Mouse (Mus musculus) midbrain, postnatal 0 days (tissue): Measurements from ENCODE around the gene Sult2b1. TPM values are rescaled to one million over a fixed set of nuclear protein-coding genes. Genes with fewer than 3 reads are reported as not detected.
A peak's percentile ranks its signal among the peaks of the same experiment; 100 is the strongest.

Source experiments
- ATAC-seq: fragments of 200-750 bp; cut with Nextera tagmentation; 2 replicates; pipeline ENCODE4 v1.8.0; 2017; ENCODE audit warnings: moderate number of reproducible peaks, mild to moderate bottlenecking, moderate TSS enrichment, moderate library complexity; ENCODE audit not compliant: low FRiP score
- DNase-seq: peaks from one replicate; pipeline ENCODE4 v3.0.0-alpha.2; 2015; ENCODE audit warnings: low spot score
- H3K27ac ChIP-seq: fragments of 300-500 bp; sonication (generic); 2 replicates; pipeline ENCODE4 v1.5.1; 2014; ENCODE audit warnings: low read depth, mild to moderate bottlenecking, low read length, mixed read lengths
- H3K27me3 ChIP-seq: fragments of 300-500 bp; sonication (generic); 2 replicates; pipeline ENCODE4 v1.6.1; 2014; ENCODE audit warnings: low read length, control low read depth, mixed read lengths; ENCODE audit not compliant: insufficient read depth
- H3K36me3 ChIP-seq: fragments of 300-500 bp; sonication (generic); 2 replicates; pipeline ENCODE4 v1.6.1; 2014; ENCODE audit warnings: low read length, control low read depth, mixed read lengths; ENCODE audit not compliant: insufficient read depth
- H3K4me1 ChIP-seq: fragments of 300-500 bp; sonication (generic); 2 replicates; pipeline ENCODE4 v1.6.1; 2014; ENCODE audit warnings: mild to moderate bottlenecking, control low read depth, antibody characterized with exemption, low read length, mixed read lengths; ENCODE audit not compliant: insufficient read depth
- H3K4me2 ChIP-seq: fragments of 300-500 bp; sonication (generic); 2 replicates; pipeline ENCODE4 v1.6.1; 2014; ENCODE audit warnings: low read depth, mild to moderate bottlenecking, low read length, mixed read lengths; ENCODE audit not compliant: poor library complexity, severe bottlenecking
- H3K4me3 ChIP-seq: fragments of 300-500 bp; sonication (generic); 2 replicates; pipeline ENCODE4 v1.5.1; 2014; ENCODE audit warnings: low read depth, mild to moderate bottlenecking, low read length, moderate library complexity
- H3K9ac ChIP-seq: fragments of 300-500 bp; sonication (generic); replicated peaks from 2 replicates; pipeline ENCODE4 v1.6.1; 2014; ENCODE audit warnings: mild to moderate bottlenecking, low read length, moderate library complexity, mixed read lengths; ENCODE audit not compliant: poor library complexity, severe bottlenecking
- H3K9me3 ChIP-seq: fragments of 300-500 bp; sonication (generic); 2 replicates; pipeline ENCODE4 v1.6.1; 2016; ENCODE audit warnings: low read length, control low read depth
- CTCF ChIP-seq: IDR thresholded peaks from 2 replicates; pipeline ENCODE4 v1.5.1; 2016; ENCODE audit warnings: antibody characterized with exemption, mild to moderate bottlenecking
- WGBS: fragments of 180-500 bp; shearing (Covaris S2); extraction: QIAGEN DNeasy Blood & Tissue Kit; methylation state at CpG from one replicate; pipeline ENCODE4 v1.1.7; 2014; 5-methylcytosine and 5-hydroxymethylcytosine counted together
- polyA plus RNA-seq: library from polyadenylated mRNA; unstranded; fragments of >200 nt; fragmentation: Nextera tagmentation; extraction: Ambion mirVana; gene quantifications from 2 replicates; pipeline ENCODE4 v1.2.1, GENCODE M21; 2015
- total RNA-seq: library from RNA; depleted of rRNA; stranded (reverse); fragments of >200 nt; gene quantifications from 2 replicates; pipeline ENCODE4 v1.2.3, GENCODE M21; 2014

Sult2b1 gene
- total and polyA plus RNA-seq, 2 experiments from 2014 or later = 5.0 to 5.6 TPM

GRCm38 (mm10) chr7:45705873-45706281 is 78.6 kb downstream of the Sult2b1 start:
- Histone ChIP-seq H3K36me3 (peaks cover 7% of the 10 kb centered on the region), H3K9me3 (no peaks in the 10 kb centered on the region), H3K4me3 (peak overlapping the region; percentile 61), H3K4me2 (peak overlapping the region; percentile 81), H3K27ac (peak overlapping the region; percentile 91; the same call in 1 of the 2 replicates), H3K27me3 (no peaks in the 10 kb centered on the region), H3K9ac (peak overlapping the region; percentile 71), H3K4me1 (peaks cover 33% of the 10 kb centered on the region)
- no peak for DNase-seq
- TF ChIP-seq CTCF = no peak
- ATAC-seq = no peak
- 1% methylated on average over 7 of the region's 7 CpGs for WGBS

GRCm38 (mm10) chr7:45705443-45705864 is 79.0 kb downstream of the Sult2b1 start:
- peak overlapping the region; percentile 91 for H3K27ac ChIP-seq
- under 1% methylated on average over 21 of the region's 21 CpGs for WGBS

DNA sequence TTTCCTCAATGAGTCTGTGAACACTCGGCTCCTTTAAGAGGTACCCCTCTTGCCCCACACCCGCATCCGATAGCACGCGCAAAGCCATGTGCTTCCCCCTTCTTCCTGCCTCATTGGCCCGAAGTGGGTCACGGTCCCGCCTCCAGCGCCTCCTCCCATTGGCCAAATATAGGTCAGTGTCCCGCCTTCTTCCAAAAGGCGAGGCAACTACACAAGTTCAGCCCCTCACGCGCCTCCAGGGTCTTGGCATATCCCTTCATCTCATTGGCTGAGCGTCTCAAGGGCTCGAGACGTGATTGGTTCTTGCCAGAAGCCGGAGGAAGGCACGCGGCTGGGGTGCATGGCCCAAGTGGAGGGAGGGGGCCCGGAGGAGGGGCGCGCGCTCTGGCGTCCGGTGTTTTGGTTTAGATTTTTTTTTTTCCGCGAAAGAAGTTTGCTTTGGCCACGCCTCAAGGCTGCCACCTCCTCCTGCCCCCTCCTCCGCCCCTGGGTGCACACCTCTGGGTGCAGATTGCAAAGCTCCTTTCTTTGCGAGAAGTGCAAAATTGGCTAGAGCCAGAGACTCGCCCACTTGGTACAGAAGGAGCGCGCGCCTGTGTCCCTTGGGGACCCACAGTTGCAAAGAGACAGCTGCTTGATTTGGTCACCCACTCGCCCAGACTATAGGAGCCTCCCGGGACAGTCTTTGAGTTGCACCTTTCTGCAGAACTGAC is 79.6 kb downstream of the Sult2b1 start, which contains the start of gene Dbp:
Dbp (plus strand) TSS at position 359 of the 713 bp plus-strand sequence.
- Histone ChIP-seq H3K4me1 (peaks cover 32% of the 10 kb centered on the region), H3K9ac (peak within 1 kb of the TSS; percentile 71), H3K4me3 (peak within 1 kb of the TSS; percentile 61), H3K27me3 (no peaks in the 10 kb centered on the region), H3K27ac (peak within 1 kb of the TSS; percentile 91), H3K4me2 (peak within 1 kb of the TSS; percentile 81), H3K9me3 (no peaks in the 10 kb centered on the region), H3K36me3 (no peaks in the 10 kb centered on the region)
- TF ChIP-seq CTCF = no peak
- DNase-seq = peak; percentile 100
- WGBS = under 1% methylated on average over 36 of the region's 36 CpGs
- ATAC-seq = peak; percentile 80

More at GRCm38 (mm10) chr7:45705443-45705864, 79.0 kb downstream of the Sult2b1 start:
- Histone ChIP-seq H3K36me3 (peaks cover 2% of the 10 kb centered on the region), H3K9ac (peak overlapping the region; percentile 71), H3K4me3 (peak overlapping the region; percentile 61), H3K4me2 (peak overlapping the region; percentile 81), H3K27me3 (no peaks in the 10 kb centered on the region), H3K4me1 (peaks cover 33% of the 10 kb centered on the region), H3K9me3 (no peaks in the 10 kb centered on the region)
- no peak for TF ChIP-seq CTCF
- DNase-seq = no peak
- ATAC-seq = no peak

DNA sequence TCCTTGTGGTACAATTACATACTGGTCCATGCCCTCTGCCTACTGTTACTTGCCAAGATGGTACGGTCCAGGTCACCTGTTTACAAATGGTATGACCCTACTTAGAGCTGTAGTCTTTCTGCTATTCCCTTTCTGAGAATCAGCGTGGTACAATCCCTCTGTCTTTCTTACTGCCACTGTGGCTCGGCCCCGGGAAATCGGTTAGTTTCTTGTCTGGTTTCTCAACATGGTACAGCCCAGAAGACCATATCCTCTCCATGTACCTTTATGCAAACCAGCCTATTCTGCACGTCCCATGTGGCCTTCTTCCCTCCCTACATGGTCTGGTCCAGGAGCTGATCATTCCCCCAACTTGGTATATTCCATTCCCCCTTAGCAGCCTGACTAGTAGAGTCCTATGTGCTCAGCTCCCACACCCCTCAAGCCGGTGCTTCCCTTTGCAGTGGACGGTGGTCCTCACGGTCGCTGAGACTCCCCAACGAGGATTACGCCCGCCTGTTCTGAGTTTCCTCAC is 80.4 kb downstream of the Sult2b1 start:
- Histone ChIP-seq H3K9me3 (no peaks in the 10 kb centered on the region), H3K4me2 (peak overlapping the region; percentile 81), H3K4me1 (peaks cover 25% of the 10 kb centered on the region), H3K27me3 (no peaks in the 10 kb centered on the region), H3K27ac (peak overlapping the region; percentile 91), H3K36me3 (no peaks in the 10 kb centered on the region), H3K9ac (peak overlapping the region; percentile 66), H3K4me3 (peak overlapping the region; percentile 61)
- under 1% methylated on average over 13 of the region's 13 CpGs for WGBS
- TF ChIP-seq CTCF = no peak
- ATAC-seq (peak; percentile 73), DNase-seq (peak; percentile 95)

- no peak for DNase-seq
- Histone ChIP-seq H3K4me3 (peak overlapping the region; percentile 61), H3K27ac (peak overlapping the region; percentile 91), H3K4me1 (peaks cover 29% of the 10 kb centered on the region), H3K36me3 (no peaks in the 10 kb centered on the region), H3K27me3 (no peaks in the 10 kb centered on the region), H3K4me2 (peak overlapping the region; percentile 81), H3K9me3 (no peaks in the 10 kb centered on the region), H3K9ac (peak overlapping the region; percentile 66)
- no peak for TF ChIP-seq CTCF
- 32% methylated on average over 12 of the region's 12 CpGs for WGBS
- no peak for ATAC-seq
Measured at GRCm38 (mm10) chr7:45703521-45704033, 80.9 kb downstream of the Sult2b1 start.
